Mouse (Mus musculus): Measurements from ENCODE around the gene Gtf3c4. TPM values are rescaled to one million over a fixed set of nuclear protein-coding genes. Genes with fewer than 3 reads are reported as not detected.

The Gtf3c4 gene
- polyA plus RNA-seq, 1 experiment from 2014 or later: 4.5 TPM

- H3K27me3 ChIP-seq (replicated peaks; ENCODE audit: insufficient read depth, low read length): no peaks in the 10 kb centered on the region
- H3K9me3 ChIP-seq (ENCODE audit: low read length): no peaks in the 10 kb centered on the region
- no peak overlapping the region for H3K9ac ChIP-seq (replicated peaks; ENCODE audit: low read depth)
- no peak for TF ChIP-seq EP300 (IDR thresholded peaks at IDR 0.05)
- H3K4me3 ChIP-seq (ENCODE audit: low read depth, low read length): no peak overlapping the region
- WGBS: 44% methylated on average over 5 of the region's 5 CpGs
- no peak overlapping the region for H3K4me2 ChIP-seq (replicated peaks; ENCODE audit: low read depth, low read length)
- H3K4me1 ChIP-seq (ENCODE audit: insufficient read depth, low read depth, low read length): no peaks in the 10 kb centered on the region
- no peak for DNase-seq (ENCODE audit: low spot score)
- no peak for ATAC-seq
- H3K27ac ChIP-seq (ENCODE audit: low read length): no peak overlapping the region
- H3K36me3 ChIP-seq (ENCODE audit: insufficient read depth, low read length): no peaks in the 10 kb centered on the region
Measured at GRCm38 (mm10) chr2:28810260-28811013, 29.7 kb downstream of the Gtf3c4 start.

GRCm38 (mm10) chr2:28808841-28809240, 31.3 kb downstream of the Gtf3c4 start:
- no peak overlapping the region for H3K4me2 ChIP-seq (replicated peaks; ENCODE audit: low read depth, low read length)
- no peaks in the 10 kb centered on the region for H3K9me3 ChIP-seq (ENCODE audit: low read length)
- no peak overlapping the region for H3K9ac ChIP-seq (replicated peaks; ENCODE audit: low read depth)
- ATAC-seq: no peak
- DNase-seq (ENCODE audit: low spot score): no peak
- WGBS: 73% methylated on average over 6 of the region's 6 CpGs
- H3K4me1 ChIP-seq (ENCODE audit: insufficient read depth, low read depth, low read length): no peaks in the 10 kb centered on the region
- no peaks in the 10 kb centered on the region for H3K36me3 ChIP-seq (ENCODE audit: insufficient read depth, low read length)
- TF ChIP-seq CTCF (IDR thresholded peaks at IDR 0.05) (no peak), EP300 (IDR thresholded peaks at IDR 0.05) (no peak)
- H3K27me3 ChIP-seq (replicated peaks; ENCODE audit: insufficient read depth, low read length): no peaks in the 10 kb centered on the region
- no peak overlapping the region for H3K4me3 ChIP-seq (ENCODE audit: low read depth, low read length)
- no peak overlapping the region for H3K27ac ChIP-seq (ENCODE audit: low read length)

GRCm38 (mm10) chr2:28803406-28803805, 36.8 kb downstream of the Gtf3c4 start:
- ATAC-seq (no peak), DNase-seq (ENCODE audit: low spot score) (no peak)
- H3K9ac ChIP-seq (replicated peaks; ENCODE audit: low read depth): no peak overlapping the region
- H3K36me3 ChIP-seq (ENCODE audit: insufficient read depth, low read length): no peaks in the 10 kb centered on the region
- H3K4me1 ChIP-seq (ENCODE audit: insufficient read depth, low read depth, low read length): no peaks in the 10 kb centered on the region
- no peaks in the 10 kb centered on the region for H3K27me3 ChIP-seq (replicated peaks; ENCODE audit: insufficient read depth, low read length)
- WGBS: 75% methylated on average over 7 of the region's 7 CpGs
- no peak overlapping the region for H3K4me2 ChIP-seq (replicated peaks; ENCODE audit: low read depth, low read length)
- no peak overlapping the region for H3K4me3 ChIP-seq (ENCODE audit: low read depth, low read length)
- no peaks in the 10 kb centered on the region for H3K9me3 ChIP-seq (ENCODE audit: low read length)
- no peak overlapping the region for H3K27ac ChIP-seq (ENCODE audit: low read length)
- TF ChIP-seq CTCF (IDR thresholded peaks at IDR 0.05) (no peak), EP300 (IDR thresholded peaks at IDR 0.05) (no peak)

GRCm38 (mm10) chr2:28799575-28799974, 40.6 kb downstream of the Gtf3c4 start:
- TF ChIP-seq CTCF (IDR thresholded peaks at IDR 0.05): no peak
- TF ChIP-seq EP300 (IDR thresholded peaks at IDR 0.05): no peak
- Histone ChIP-seq H3K4me1 (ENCODE audit: insufficient read depth, low read depth, low read length) (no peaks in the 10 kb centered on the region), H3K4me3 (ENCODE audit: low read depth, low read length) (no peak overlapping the region), H3K9ac (replicated peaks; ENCODE audit: low read depth) (no peak overlapping the region), H3K36me3 (ENCODE audit: insufficient read depth, low read length) (no peaks in the 10 kb centered on the region), H3K27me3 (replicated peaks; ENCODE audit: insufficient read depth, low read length) (no peaks in the 10 kb centered on the region), H3K27ac (ENCODE audit: low read length) (no peak overlapping the region), H3K4me2 (replicated peaks; ENCODE audit: low read depth, low read length) (no peak overlapping the region), H3K9me3 (ENCODE audit: low read length) (no peaks in the 10 kb centered on the region)
- WGBS: 37% methylated on average over 2 of the region's 2 CpGs
- DNase-seq (ENCODE audit: low spot score) (no peak), ATAC-seq (no peak)

- 11% methylated on average over 3 of the region's 3 CpGs for WGBS
- H3K27ac ChIP-seq (ENCODE audit: low read length): no peak overlapping the region
- H3K9me3 ChIP-seq (ENCODE audit: low read length): no peaks in the 10 kb centered on the region
- ATAC-seq: no peak
- H3K9ac ChIP-seq (replicated peaks; ENCODE audit: low read depth): no peak overlapping the region
- DNase-seq (ENCODE audit: low spot score): no peak
- TF ChIP-seq EP300 (IDR thresholded peaks at IDR 0.05) (no peak), CTCF (IDR thresholded peaks at IDR 0.05) (no peak)
- no peak overlapping the region for H3K4me3 ChIP-seq (ENCODE audit: low read depth, low read length)
- no peaks in the 10 kb centered on the region for H3K36me3 ChIP-seq (ENCODE audit: insufficient read depth, low read length)
- H3K4me2 ChIP-seq (replicated peaks; ENCODE audit: low read depth, low read length): no peak overlapping the region
- H3K4me1 ChIP-seq (ENCODE audit: insufficient read depth, low read depth, low read length): no peaks in the 10 kb centered on the region
- H3K27me3 ChIP-seq (replicated peaks; ENCODE audit: insufficient read depth, low read length): no peaks in the 10 kb centered on the region
Measured at GRCm38 (mm10) chr2:28798390-28798789, 41.8 kb downstream of the Gtf3c4 start.

GRCm38 (mm10) chr2:28797490-28798106, 42.6 kb downstream of the Gtf3c4 start:
- Histone ChIP-seq H3K27me3 (replicated peaks; ENCODE audit: insufficient read depth, low read length) (no peaks in the 10 kb centered on the region), H3K9me3 (ENCODE audit: low read length) (no peaks in the 10 kb centered on the region), H3K9ac (replicated peaks; ENCODE audit: low read depth) (no peak overlapping the region), H3K4me2 (replicated peaks; ENCODE audit: low read depth, low read length) (no peak overlapping the region), H3K4me3 (ENCODE audit: low read depth, low read length) (no peak overlapping the region), H3K36me3 (ENCODE audit: insufficient read depth, low read length) (no peaks in the 10 kb centered on the region), H3K4me1 (ENCODE audit: insufficient read depth, low read depth, low read length) (no peaks in the 10 kb centered on the region), H3K27ac (ENCODE audit: low read length) (no peak overlapping the region)
- no peak for ATAC-seq
- no peak for DNase-seq (ENCODE audit: low spot score)
- TF ChIP-seq CTCF (IDR thresholded peaks at IDR 0.05) (no peak), EP300 (IDR thresholded peaks at IDR 0.05) (no peak)
- WGBS: 46% methylated on average over 18 of the region's 18 CpGs
